Mouse (Mus musculus): ENCODE measurements around the gene Tfeb. TPM values are rescaled to one million over a fixed set of nuclear protein-coding genes. Genes with fewer than 3 reads are reported as not detected.

Tfeb gene
- polyA plus RNA-seq, 1 experiment from 2014 or later = 48.3 TPM

- CTCF ChIA-PET = interaction anchor here (3.8 kb wide), 1 partner anchor 10 kb away, joined by 18 read pairs; no protein-coding TSS in a partner anchor
- H3K27me3 ChIP-seq = no peaks in the 10 kb centered on the region
- ATAC-seq (no peak), DNase-seq (ENCODE audit: low read depth, low spot score) (no peak)
- in situ Hi-C loops (cut with MboI; ENCODE audit: low pct_unique_long_range_greater_than_20kb) = no loop called here
- POLR2A ChIA-PET = no interaction called here
- no peak for TF ChIP-seq CTCF (IDR thresholded peaks at IDR 0.05)
Measured at GRCm38 (mm10) chr17:47749626-47750025, 12.8 kb downstream of the Tfeb start.

GRCm38 (mm10) chr17:47750101-47750500, 13.3 kb downstream of the Tfeb start:
- no peaks in the 10 kb centered on the region for H3K27me3 ChIP-seq
- in situ Hi-C loops (cut with MboI; ENCODE audit: low pct_unique_long_range_greater_than_20kb) = no loop called here
- no peak for DNase-seq (ENCODE audit: low read depth, low spot score)
- ATAC-seq = no peak
- no peak for TF ChIP-seq CTCF (IDR thresholded peaks at IDR 0.05)
- POLR2A ChIA-PET = no interaction called here
- CTCF ChIA-PET = interaction anchor here (1.0 to 3.8 kb wide), 2 partner anchors 10 to 11 kb away, joined by 3 to 18 read pairs; no protein-coding TSS in a partner anchor

GRCm38 (mm10) chr17:47751811-47752210, 15.0 kb downstream of the Tfeb start:
- no peaks in the 10 kb centered on the region for H3K27me3 ChIP-seq
- DNase-seq (ENCODE audit: low read depth, low spot score) (no peak), ATAC-seq (no peak)
- TF ChIP-seq CTCF (IDR thresholded peaks at IDR 0.05) = no peak
- in situ Hi-C loops (cut with MboI; ENCODE audit: low pct_unique_long_range_greater_than_20kb) = no loop called here
- CTCF ChIA-PET = interaction anchor here (0.9 to 3.8 kb wide), 2 partner anchors 8 to 102 kb away, joined by 3 to 18 read pairs; no protein-coding TSS in a partner anchor
- POLR2A ChIA-PET = no interaction called here

GRCm38 (mm10) chr17:47753130-47753775, 16.4 kb downstream of the Tfeb start:
- no peaks in the 10 kb centered on the region for H3K27me3 ChIP-seq
- POLR2A ChIA-PET = no interaction called here
- in situ Hi-C loops (cut with MboI; ENCODE audit: low pct_unique_long_range_greater_than_20kb) = no loop called here
- CTCF ChIA-PET = interaction anchor here (1.2 to 1.8 kb wide), 3 partner anchors 9 to 40 kb away, joined by 3 read pairs; no protein-coding TSS in a partner anchor
- ATAC-seq = no peak
- TF ChIP-seq CTCF (IDR thresholded peaks at IDR 0.05) = no peak
- no peak for DNase-seq (ENCODE audit: low read depth, low spot score)

- ChIA-PET POLR2A (interaction anchor here (9.9 kb wide), 1 partner anchor 15 kb away, joined by 91 read pairs; the partner anchor contains the start of gene Tfeb), CTCF (interaction anchor here (0.9 to 1.2 kb wide), 2 partner anchors 8 to 17 kb away, joined by 3 to 5 read pairs; partner anchors contain the start of gene Tfeb)
- in situ Hi-C loops (cut with MboI; ENCODE audit: low pct_unique_long_range_greater_than_20kb) = no loop called here
- DNase-seq (ENCODE audit: low read depth, low spot score) (peak; percentile 60), ATAC-seq (peak; percentile 25)
- TF ChIP-seq CTCF (IDR thresholded peaks at IDR 0.05) = no peak
- H3K27me3 ChIP-seq = no peaks in the 10 kb centered on the region
Measured at GRCm38 (mm10) chr17:47754246-47754645, 17.4 kb downstream of the Tfeb start.

- TF ChIP-seq CTCF (IDR thresholded peaks at IDR 0.05) = no peak
- no peaks in the 10 kb centered on the region for H3K27me3 ChIP-seq
- in situ Hi-C loops (cut with MboI; ENCODE audit: low pct_unique_long_range_greater_than_20kb) = no loop called here
- ChIA-PET POLR2A (interaction anchor here (0.7 to 9.9 kb wide), 2 partner anchors 17 to 681 kb away, joined by 3 to 91 read pairs; partner anchors contain the start of gene Tfeb), CTCF (interaction anchor here (0.9 to 2.2 kb wide), 3 partner anchors 16 to 38 kb away, joined by 3 to 7 read pairs (median 3); no protein-coding TSS in a partner anchor)
- peak; percentile 24 for ATAC-seq
- DNase-seq (ENCODE audit: low read depth, low spot score) = peak; percentile 39
Measured at GRCm38 (mm10) chr17:47756366-47756765, 19.5 kb downstream of the Tfeb start.

- POLR2A ChIA-PET = interaction anchor here (9.9 kb wide), 1 partner anchor 18 kb away, joined by 91 read pairs; the partner anchor contains the start of gene Tfeb
- TF ChIP-seq CTCF (IDR thresholded peaks at IDR 0.05) = no peak
- no peaks in the 10 kb centered on the region for H3K27me3 ChIP-seq
- ATAC-seq = no peak
- CTCF ChIA-PET = interaction anchor here (1.2 to 2.2 kb wide), 2 partner anchors 17 to 37 kb away, joined by 3 to 7 read pairs; no protein-coding TSS in a partner anchor
- in situ Hi-C loops (cut with MboI; ENCODE audit: low pct_unique_long_range_greater_than_20kb) = no loop called here
- no peak for DNase-seq (ENCODE audit: low read depth, low spot score)
Measured at GRCm38 (mm10) chr17:47757056-47757610, 20.3 kb downstream of the Tfeb start.

- in situ Hi-C loops (cut with MboI; ENCODE audit: low pct_unique_long_range_greater_than_20kb) = no loop called here
- DNase-seq (ENCODE audit: low read depth, low spot score) (peak; percentile 64), ATAC-seq (peak; percentile 59)
- H3K27me3 ChIP-seq = no peaks in the 10 kb centered on the region
- ChIA-PET POLR2A (interaction anchor here (9.9 kb wide), 1 partner anchor 21 kb away, joined by 91 read pairs; the partner anchor contains the start of gene Tfeb), CTCF (interaction anchor here (1.0 to 3.8 kb wide), 9 partner anchors 10 to 95 kb away, joined by 3 to 18 read pairs (median 3); partner anchors contain the start of genes Gm21981 and Tfeb)
- TF ChIP-seq CTCF (IDR thresholded peaks at IDR 0.05) = no peak
Measured at GRCm38 (mm10) chr17:47759702-47760410, 23.0 kb downstream of the Tfeb start.

- no peak for DNase-seq (ENCODE audit: low read depth, low spot score)
- no peak for TF ChIP-seq CTCF (IDR thresholded peaks at IDR 0.05)
- POLR2A ChIA-PET = interaction anchor here (9.9 kb wide), 1 partner anchor 23 kb away, joined by 91 read pairs; the partner anchor contains the start of gene Tfeb
- CTCF ChIA-PET = interaction anchor here (1.0 to 1.6 kb wide), 3 partner anchors 8 to 25 kb away, joined by 3 read pairs; partner anchors contain the start of gene Tfeb
- no peak for ATAC-seq
- in situ Hi-C loops (cut with MboI; ENCODE audit: low pct_unique_long_range_greater_than_20kb) = no loop called here
- no peaks in the 10 kb centered on the region for H3K27me3 ChIP-seq
Measured at GRCm38 (mm10) chr17:47762028-47762427, 25.2 kb downstream of the Tfeb start.
